Mouse (Mus musculus): Measurements from ENCODE around the gene Zfp580.

- TF ChIP-seq CTCF (IDR thresholded peaks at IDR 0.05) = no peak
- no peak for TF ChIP-seq EP300 (IDR thresholded peaks at IDR 0.05)
Measured at GRCm38 (mm10) chr7:5029543-5029942, 21.8 kb upstream of the Zfp580 start.

Data from lung, postnatal 0 days (tissue).